Mouse (Mus musculus) frontal cortex, adult (tissue): ENCODE results near the gene Maml1.

ENCODE experiments used
- ATAC-seq: cut with Nextera tagmentation; 2 replicates; pipeline ENCODE4 v1.9.2; 2017; ENCODE audit warnings: mild to moderate bottlenecking, moderate library complexity, mixed read lengths; ENCODE audit not compliant: low TSS enrichment

Gene Maml1

DNA sequence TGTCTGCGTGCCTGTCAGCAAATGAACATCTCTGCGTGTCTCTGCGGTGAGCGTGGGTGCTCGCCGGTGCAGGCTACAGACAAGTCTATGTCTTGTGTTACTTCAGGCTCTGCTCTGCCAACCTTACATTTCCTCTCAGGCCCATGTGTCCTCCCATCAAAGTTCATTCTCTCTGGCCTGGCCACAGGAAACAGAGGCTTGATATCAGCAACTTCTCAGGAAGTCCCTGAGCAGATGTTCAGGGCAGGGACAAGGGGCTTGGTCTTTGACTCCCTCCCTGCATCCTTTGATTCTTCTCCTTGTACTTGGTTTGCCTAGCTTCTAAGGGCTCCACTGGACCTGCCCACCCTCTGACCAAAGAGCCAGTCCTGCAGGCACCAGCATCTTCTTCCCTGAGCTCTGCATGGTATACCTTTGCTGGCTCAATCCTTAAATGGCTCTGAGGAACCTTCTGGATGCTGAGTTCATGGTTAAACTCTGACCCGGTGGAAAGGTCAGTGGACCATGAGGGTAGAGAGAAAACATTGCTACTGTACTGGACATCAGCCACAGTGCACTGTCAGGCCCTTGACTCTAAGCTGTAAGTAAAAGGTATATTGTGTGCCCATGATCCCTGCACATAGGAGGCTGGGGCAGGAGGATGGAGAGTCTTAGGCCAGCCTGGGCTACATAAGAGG, 51.7 kb downstream of the Maml1 start:
- no peak for ATAC-seq

DNA sequence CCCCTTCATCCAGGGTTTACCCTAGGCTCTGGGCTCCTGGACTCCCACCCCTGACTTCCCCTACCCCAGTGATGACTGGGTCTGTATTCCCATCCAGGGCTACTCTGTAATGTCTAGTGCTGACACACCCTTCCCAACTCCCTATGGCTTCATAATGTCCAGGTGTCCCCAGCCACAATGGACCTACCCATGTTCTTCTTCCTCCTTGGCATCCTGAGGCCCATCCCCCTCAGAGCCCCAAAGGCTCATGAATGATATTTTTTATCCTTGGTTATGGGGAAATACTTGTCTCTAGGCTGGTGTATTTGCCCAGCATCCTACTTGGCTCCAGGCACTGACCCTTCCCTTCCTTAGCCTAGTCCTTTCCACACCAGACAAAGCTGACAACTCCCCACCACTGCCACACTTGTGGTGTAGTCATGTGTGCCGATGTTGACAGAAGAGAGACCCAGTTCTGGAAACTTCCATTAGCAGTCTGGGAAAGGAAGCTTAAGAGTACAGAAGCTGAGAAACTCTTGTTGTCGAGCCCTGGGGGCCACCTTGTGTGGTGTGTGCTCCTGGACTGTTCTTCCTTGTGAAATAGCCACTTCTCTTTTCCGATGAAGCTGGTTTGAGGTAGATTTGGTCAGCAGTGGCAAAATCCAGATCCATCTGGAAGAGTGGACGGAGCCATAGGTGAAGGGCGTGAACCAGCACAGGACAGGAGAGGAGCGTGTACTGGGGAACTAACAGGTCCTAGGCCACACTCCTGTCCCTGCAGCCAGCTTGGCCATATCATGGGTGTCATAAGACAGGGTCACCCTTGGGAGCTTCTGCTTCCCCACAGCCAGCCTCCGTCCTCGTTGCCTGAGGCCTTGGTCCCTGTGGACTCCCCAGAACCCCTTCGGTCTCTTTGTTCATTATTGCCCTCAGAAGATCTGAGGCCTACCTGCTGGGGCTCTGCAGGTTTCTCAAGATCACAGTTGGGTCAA, 53.0 kb downstream of the Maml1 start:
- no peak for ATAC-seq

DNA sequence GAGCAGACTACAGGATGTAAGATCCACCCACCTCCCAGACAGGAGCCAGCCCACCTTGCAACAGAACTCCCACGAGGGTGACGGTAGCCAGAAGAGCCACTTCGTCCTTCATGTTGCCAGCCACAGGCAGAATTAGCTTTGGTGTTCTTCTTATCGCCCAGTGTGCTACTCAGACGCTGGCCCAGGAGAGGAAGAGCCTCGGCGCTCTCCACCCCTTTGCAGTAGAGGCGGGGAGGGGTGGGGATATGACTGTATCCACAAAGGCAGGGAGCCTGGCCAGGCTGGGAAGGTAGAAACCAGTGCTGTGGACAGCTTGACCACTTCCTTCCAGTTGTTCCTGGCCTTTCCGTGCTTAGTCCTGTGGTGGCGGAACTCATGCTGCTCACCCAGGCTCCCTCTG, 53.8 kb downstream of the Maml1 start, which contains the start of gene Ltc4s:
Gene Ltc4s, minus strand, starts transcription at position 293 of the 400 bp plus-strand sequence.
- ATAC-seq: no peak

DNA sequence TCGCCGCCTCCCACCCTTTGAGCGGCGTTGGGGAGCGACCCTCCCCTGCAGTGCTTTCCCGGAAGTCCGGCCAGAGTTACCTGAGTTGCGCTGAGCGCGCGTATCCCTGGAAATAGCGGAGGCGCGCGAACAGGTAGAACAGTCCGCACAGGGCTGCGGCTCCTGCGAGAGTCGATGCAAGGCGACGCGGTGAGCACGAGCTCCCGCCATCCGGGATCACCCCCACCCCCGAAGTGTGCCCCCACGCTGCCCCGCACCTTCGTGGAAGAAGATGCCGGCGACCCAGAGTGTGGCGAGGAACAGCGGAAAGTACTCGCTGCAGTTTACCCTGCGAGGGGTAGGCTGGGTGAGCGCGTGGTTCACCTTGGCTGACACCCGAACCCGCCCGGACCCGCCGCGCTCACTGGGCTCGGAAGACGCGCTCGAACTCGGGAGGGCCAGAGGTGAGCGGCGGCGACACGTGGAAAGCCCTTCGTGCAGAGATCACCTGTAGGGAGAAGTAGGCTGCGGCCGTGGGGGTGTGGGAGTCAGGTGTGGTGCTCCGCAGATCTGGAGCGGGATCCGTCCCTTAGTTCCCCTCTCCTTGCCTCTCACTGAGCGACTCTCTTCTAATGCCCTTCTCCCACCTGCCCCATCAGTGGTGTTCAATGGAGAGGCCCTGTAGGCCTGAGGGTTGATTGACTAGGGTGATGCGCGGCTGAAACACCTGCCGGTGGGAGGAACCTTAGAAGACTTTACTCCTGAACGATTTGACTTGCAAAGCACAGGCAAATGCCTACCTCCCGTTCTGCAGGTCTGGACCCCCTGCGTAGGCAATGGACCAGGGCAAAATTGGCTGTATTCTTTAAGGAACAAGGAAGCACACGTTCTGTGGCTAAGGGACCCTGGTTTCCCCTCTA, 54.9 kb downstream of the Maml1 start:
- no peak for ATAC-seq

DNA sequence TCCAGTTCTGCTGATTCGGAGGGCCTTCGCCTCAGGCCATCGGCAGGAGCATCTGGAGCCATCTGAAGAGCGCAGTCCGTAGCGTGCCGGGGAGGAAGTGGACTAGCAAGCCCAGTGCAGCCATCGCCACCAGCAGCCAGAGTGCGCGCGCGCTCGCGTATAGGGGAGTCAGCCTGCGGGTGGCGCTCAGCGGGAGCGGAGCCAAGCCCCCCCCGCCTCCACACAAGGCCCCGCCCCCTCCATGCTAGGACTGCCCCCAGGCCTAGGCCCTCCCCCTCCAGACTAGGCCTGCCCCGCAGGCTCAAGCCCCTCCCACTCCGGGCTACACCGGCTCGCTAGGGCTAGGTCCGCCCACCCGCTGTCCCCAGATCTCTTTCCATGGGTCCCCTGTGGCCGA, 55.6 kb downstream of the Maml1 start:
- peak; percentile 53 for ATAC-seq

DNA sequence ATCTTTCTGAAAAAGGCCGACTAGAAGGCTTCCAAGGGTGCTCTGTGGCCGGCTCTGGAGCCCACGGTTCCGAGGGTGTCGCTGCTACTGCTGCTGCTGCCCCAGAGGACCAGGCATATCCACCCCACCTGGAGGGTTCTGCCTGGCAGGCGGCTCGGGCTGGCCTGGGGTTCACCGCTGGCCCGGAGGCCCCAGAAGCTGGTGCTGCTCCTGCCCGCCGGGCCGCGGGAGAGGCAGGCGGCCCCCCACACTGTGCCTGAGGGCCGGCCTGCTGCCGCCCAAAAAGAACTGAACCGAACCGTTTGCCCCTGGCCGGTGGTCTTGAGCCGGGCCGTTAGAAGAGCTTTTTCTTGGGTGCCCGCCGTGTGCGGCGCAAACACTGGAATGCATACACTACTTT, 57.5 kb downstream of the Maml1 start:
- no peak for ATAC-seq

DNA sequence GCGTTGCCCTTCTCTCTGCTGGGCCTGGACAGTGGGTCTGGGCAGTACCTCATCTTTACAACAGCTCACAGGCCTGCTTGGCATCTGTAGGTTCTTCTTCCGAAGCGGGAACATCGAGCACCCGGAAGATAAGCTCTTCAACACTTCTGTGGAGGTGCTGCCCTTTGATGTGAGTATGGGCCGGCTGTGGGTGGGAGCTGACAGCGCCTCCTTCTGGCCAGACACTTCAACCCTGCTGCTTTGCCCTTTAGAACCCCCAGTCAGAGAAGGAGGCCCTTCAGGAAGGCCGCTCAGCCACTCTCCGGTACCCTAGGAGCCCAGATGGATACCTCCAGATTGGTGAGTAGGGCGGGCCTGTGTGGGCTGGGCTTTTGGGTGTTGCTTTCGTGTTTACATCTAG, 58.1 kb downstream of the Maml1 start:
- no peak for ATAC-seq

DNA sequence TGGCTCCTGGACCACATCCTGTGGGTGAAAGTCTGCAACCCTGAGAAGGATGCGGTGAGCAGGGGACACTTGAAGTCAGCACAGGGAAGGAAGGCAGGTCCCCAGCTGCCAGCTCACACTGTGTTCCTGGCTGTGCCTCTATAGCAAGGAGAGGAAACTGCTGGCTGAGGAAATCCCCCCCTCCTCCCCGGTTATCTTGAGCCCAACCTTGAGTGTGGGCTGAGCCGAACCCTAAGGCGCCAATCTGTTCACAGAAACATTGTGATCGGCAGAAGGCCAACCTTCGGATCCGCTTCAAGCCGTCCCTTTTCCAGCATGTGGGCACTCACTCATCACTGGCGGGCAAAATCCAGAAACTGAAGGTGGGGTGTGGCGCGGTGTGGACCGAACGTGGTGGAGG, 59.1 kb downstream of the Maml1 start:
- peak; percentile 47 for ATAC-seq

DNA sequence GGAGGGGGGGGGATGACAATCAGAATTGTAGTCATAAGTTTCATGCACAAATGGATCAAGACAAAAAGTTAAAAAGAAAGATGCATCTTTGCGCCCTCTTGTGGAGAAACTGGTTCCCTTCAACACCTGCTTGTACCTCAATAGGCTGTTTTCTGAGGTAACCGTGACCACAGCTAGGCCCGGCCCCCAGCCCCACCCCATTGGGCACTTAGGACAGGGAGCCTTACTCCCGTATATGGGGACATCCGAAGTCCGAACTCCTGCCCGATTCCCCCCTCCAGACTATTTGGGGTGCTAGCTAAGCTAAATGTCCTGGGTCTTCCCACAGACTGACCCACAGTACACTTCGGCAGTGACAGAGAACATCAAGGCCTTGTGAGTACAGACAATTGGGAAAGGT, 60.7 kb downstream of the Maml1 start:
- no peak for ATAC-seq

DNA sequence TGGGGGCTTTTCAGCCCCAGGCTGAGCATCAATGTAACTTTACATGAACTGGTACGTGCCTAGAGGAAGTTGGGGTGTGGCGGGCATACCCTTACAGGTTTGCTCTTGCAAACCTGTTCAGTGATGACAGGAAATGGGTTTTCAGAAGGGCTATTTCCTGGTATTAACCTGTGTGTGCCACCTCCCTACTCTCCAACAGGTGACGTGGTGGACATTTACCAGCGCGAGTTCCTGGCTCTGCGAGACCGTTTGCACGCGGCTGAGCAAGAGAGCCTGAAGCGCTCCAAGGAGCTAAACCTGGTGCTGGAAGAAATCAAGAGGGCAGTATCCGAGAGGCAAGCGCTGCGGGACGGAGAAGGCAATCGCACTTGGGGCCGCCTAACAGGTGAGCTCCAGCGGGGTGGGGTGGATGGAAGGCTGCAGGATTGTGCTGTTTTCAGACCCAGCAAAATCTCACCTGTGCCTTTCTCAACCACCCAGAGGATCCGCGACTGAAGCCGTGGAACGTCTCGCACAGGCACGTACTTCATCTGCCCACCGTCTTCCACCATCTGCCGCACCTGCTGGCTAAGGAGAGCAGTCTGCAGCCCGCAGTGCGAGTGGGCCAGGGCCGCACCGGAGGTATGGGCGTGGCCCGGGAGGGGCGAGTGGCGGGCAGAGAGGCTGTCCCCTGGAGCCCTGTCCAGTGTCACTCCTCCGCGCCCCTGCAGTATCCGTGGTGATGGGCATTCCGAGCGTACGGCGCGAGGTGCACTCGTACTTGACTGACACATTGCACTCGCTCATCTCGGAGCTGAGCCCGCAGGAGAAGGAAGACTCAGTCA, 61.4 kb downstream of the Maml1 start:
- ATAC-seq: no peak

DNA sequence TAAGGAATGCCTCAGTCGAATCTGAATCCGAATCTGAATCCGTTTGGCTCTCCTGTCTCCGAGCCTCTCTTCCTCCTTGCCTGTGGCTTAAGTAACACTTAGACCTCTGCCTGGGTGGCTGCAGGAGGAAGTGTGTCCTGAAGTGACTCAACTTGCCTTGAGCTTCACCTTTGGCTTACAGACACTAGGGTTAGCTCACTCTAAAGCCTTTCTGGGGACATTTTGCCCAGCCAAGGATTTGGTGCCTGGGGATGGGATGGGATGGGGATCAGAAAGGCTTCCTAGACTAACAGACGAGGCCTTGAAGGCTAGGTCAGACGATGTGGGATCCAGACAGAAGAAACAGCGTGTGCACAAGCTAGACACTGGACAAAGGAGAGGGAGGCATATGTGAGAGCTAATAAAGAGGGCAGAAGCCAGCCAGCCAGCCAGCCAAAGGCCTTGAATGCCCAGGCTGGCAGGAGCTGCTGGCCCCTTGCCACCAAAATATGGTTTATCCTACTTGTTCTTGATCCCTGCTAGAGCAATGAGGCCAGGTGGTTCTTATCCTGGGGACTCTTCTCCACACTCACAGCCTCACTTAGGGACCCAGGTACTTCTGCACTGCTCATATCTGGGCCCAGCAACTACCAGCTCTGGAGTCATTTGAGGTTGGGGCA, 62.7 kb downstream of the Maml1 start:
- no peak for ATAC-seq

DNA sequence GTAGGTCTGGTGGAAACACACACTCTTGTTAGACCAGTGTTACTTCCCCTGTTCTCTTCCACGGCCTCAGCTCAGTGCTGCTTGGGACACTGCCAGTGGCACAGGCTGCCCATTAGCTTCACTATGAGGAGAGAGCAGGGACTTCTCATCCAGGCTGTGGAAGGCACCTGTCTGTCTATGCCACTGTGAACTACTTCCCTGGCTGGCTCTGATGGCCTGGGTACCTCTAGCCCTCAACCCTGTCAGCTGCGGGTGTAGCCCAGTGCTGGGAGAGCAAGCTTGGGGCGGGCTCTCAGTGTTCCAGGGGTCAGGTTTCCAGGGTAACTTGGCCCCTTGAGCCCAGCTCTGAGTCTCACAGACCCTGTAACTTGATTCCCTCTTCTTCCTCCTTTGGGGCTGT, 63.3 kb downstream of the Maml1 start:
- no peak for ATAC-seq

DNA sequence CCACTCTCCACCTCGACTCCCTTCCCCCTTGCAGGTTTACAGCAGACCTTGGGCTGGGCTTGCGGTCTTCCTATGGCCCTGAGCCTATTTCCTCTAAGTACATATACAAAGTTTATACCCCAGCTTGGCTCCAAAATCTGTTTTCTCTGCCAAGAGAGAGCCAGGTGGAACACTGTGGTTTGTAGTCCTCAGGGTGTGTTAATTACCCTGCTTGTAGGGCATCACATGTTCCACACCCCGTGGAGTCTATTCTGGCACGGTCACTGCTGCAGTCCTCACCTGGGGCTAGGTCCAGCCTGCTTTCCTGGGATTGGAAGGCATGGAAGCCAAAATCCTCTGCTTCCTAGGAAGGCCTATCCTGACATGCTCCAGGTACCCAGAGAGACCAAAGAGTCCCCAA, 64.4 kb downstream of the Maml1 start:
- no peak for ATAC-seq

DNA sequence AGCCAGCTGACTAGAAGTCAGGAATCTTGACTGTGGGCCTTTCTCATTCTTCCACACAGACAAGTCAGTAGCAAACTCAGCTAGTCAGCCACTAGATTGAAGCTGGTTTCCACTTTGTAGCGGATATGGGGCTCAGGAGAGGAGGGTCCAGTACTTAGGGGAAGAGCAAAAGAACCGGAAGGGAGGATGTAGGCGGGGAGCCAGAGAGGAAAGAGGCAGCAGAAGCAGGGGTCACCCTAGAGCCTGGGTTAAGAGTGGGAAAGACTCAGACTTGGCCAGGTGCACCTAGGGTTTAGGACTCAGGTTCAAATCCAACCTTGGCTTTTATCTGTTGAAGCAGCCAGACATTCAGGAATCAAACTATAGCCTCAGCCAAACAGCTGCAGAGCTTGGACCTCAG, 64.9 kb downstream of the Maml1 start:
- ATAC-seq: no peak

DNA sequence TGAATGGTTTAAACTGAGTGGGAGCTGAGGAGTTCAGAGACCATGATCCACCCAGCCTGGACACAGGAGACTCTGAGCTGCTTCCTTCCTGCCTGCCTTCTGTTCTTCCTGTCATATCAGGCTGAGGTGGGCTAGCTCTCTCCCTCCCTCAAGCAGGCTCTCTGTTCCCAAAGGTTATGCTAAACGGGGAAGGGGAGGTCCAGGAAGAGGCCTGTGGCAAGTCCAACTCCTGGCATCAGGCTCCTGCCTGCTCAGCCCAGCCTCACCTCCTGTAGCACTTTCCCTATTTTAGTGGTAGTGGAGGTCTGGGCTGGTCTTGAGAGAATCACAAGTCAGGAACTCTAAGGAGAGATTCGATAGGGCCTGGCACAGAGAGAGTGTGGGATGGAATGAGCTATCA, 65.7 kb downstream of the Maml1 start:
- no peak for ATAC-seq

DNA sequence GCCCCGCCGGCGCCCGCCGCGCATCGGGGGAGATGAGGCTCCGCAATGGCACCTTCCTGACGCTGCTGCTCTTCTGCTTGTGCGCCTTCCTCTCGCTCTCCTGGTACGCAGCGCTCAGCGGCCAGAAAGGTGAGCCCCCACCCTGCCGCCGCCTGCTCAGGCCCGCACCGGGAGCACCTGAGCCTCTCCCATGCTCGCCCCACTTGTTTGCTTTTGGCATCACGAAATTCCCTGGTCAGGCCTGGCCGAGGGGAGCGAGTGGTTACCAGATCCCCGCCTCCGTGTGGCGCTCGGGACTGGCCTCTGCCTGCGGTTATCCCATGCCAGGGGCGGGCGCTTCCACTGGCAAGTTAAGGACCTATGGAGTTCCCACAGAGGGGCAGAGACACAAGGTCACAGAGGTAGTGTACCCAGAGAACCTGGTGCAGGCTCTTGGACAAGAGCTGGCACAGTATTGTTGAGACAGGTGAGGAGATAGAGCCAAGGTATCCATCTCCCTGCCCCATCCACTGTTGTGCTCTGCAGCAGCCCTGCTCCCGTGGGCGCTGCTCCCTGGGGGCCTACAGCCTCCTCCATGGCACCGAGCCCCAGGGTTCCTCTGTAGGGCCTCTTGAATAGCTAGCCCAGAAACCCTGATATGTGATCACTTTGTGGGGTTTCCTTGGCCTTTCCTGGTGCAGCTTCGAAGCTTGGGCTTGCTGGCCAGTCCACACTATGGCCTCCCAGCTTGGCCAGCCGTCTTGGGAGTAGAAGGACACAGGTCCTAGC, 66.3 kb downstream of the Maml1 start:
- ATAC-seq: no peak

DNA sequence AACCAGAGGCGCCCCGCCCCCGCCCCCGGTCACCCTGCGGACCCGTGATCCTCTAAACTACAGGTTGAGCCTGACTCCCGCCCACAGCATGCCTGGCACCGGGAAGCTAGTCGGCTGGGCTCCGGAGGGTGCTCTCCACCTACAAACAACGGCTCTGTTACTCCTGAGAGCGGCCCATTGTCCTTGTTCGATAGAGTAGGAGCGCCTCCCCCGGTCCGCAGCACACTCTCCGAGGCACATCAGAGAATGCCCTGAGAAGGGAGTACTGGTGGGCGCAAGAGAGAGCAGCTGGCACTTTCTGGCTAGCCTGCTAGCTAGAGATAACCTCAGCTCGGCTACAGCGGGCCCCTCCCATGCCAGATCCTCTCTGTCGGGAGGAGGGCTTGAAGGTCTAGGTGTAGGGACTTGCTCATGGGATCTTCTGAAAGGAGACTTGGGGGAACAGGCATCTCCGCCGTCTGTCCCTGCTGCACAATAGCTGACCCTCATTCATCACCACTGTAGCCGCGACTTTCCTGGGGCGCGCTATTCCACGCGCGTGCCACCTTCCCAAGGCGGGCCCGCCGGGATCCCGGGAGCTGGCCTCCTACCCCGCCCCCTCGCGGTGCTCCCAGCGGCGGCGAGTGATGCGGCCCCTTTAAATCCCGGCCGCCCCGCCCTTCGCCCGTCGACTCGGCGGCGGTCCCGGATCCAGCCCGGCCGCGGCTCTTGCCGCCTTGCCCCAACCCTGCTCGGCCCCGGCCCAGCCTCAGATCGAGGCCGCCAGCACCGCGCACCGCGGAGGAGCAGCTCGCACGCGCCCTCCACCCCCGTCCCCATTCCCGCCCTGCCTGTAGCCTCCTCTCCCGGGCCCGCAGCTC, 67.2 kb downstream of the Maml1 start:
- peak; percentile 60 for ATAC-seq

DNA sequence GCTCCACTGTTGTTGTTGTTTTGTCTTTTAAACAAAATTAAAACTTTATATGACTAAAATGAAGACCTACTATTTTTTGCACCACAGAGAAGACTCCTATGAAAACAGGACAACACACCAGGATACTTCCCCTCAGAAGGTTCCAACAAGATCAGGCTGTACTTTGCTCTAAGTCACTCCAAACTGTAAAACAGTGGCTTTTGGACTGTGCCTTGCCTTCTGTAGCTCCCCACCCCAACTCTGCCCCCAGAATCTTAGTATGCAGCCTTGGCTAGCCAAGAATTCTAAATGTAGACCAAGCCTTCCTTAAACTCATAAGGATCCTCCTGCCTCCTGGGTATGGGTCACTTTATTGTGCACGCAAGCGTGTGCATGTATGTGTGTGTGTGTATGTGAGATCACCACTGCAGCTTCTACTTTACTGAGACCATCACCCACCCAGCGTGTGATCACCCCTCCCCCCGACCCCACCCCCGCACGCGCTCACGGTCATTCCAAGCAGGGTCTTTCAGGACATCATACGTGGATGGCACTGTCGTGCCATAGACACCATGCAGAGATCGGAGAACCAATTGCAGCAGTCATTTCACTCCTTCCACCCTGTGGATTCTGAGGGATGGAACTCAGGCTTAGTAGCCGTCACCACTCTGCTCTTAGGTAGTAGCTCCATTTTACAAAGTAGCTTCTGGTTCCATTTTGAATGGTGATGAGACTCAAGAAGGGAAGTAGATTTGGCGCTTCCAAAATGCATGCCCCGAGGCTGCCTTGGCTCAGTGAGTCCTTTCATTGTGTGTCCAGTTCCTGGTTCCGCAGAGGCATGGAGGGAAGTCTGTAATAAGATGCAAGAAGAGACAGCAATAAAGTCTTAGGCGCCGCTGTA, 68.1 kb downstream of the Maml1 start:
- ATAC-seq: peak; percentile 3; the same call in 1 of the 2 replicates
